Mouse (Mus musculus): ENCODE measurements around the gene Kat2a.

DNA sequence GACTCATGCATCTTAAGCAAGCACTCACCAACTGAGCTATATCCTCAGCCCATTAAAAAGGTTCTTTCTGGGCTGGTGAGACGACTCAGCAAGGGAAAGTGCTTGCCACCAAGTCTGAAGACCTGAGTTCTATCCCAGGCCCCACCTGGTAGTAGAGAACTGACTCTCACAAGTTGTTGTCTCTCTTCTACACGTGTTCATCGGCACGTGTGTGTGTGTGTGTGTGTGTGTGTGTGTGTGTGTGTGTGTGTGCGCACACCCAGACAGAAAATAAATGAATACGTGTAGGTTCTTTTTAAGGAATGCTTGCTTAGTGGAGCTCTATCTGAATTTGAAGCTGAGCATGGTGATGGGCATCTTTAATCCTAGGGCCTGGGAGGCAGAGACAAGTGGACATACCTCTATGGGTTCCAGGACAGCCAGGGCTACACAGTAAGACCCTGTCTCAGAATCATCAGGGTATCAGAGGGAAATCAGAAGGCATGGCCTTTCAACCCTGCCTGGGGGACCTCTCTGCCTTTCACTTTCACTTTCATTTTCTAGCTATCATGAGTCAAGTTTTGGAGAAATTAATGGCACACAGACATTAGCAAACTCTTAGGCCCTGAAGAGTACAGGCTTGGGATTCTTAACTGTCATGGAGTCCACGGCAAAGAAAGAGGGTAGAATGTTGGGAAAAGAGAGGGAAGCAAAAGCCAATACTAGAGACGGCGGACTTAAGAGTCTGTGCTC is 23.0 kb upstream of the Kat2a start:
- TF ChIP-seq CTCF (IDR thresholded peaks at IDR 0.05; ENCODE audit: borderline replicate concordance, control insufficient read depth, extremely low read depth, insufficient read depth, low read length, poor library complexity) (no peak), POLR2A (IDR thresholded peaks at IDR 0.05; ENCODE audit: control insufficient read depth, extremely low read depth, insufficient read depth, low read length, poor library complexity) (no peak)

Measured in thymus, adult 2 months (tissue).